Mouse (Mus musculus): Measurements from ENCODE around the gene Cx3cl1.

GRCm38 (mm10) chr8:94767035-94767434 is 4.8 kb upstream of the Cx3cl1 start:
- no peak for TF ChIP-seq CTCF (IDR thresholded peaks at IDR 0.05; ENCODE audit: borderline replicate concordance, control insufficient read depth, extremely low read depth, insufficient read depth, low read length, poor library complexity)
- no peak for TF ChIP-seq POLR2A (IDR thresholded peaks at IDR 0.05; ENCODE audit: control insufficient read depth, extremely low read depth, insufficient read depth, low read length, poor library complexity)
